Comparison of ENCODE assay signal across 11 mouse cellular contexts in the genomic region with DNA sequence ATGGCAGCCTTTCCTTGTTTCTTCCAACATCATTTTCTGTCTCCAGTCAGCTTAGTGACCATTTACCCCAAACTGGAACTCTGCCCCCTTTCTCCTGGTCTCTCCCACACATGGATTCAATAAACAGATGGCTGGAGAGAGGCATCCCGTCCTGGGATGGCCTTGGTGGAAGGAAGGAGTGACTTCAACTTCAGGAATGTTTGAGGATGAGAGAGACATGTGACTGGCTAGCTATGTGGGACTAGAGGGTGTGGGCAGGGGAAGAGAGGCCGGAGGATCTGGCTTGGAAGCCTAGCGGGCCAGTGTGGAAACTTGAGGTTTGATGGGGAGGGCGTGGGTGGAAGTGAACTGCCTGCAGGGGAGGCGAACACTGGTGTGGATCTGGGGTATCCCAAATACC. TPM values are rescaled to one million over a fixed set of nuclear protein-coding genes. Genes with fewer than 3 reads are reported as not detected.
DNase-seq lines count a peak whose midpoint lies in the region; ATAC-seq and TF ChIP-seq lines count a peak whose summit lies in the region.
"Had no signal": no experiment of that assay in that cellular context is flagged by ENCODE, and none has a peak within 500 bp of the region (broad histone marks: within the 10 kb centered on the region; RNA-seq: fewer than 3 reads in every experiment).

No protein-coding gene starts in this region.

- no peak overlapping the region for H3ac ChIP-seq in myocyte (ENCODE audit: control insufficient read depth, insufficient read length)

- no peak for ATAC-seq in embryonic facial prominence, embryonic 14.5 days (ENCODE audit: low read depth)
- ATAC-seq in hindbrain, embryonic 16.5 days = no peak
- ATAC-seq: CD4-positive, CD25-positive, alpha-beta regulatory T cell, adult 4 months had no signal

- no peaks in the 10 kb centered on the region for H3K36me3 ChIP-seq in embryonic facial prominence, embryonic 14.5 days (ENCODE audit: control insufficient read depth, insufficient read depth, low read length)
- no peaks in the 10 kb centered on the region for H3K36me3 ChIP-seq in embryonic facial prominence, embryonic 10.5 days (replicated peaks)
- H3K36me3 ChIP-seq in myocyte (ENCODE audit: control insufficient read depth, insufficient read depth) = no peaks in the 10 kb centered on the region
- no peaks in the 10 kb centered on the region for H3K36me3 ChIP-seq in hindbrain, embryonic 16.5 days (ENCODE audit: control insufficient read depth, insufficient read depth, low read length)
- H3K36me3 ChIP-seq: heart, embryonic 13.5 days; stomach, embryonic 15.5 days had no signal

- TF ChIP-seq CTCF in lung, adult 2 months (IDR thresholded peaks at IDR 0.05; ENCODE audit: insufficient read depth, low read length) = no peak
- TF ChIP-seq CTCF in embryonic fibroblast, embryonic 13.5 days (IDR thresholded peaks at IDR 0.05; ENCODE audit: borderline replicate concordance, insufficient read depth, low read length) = no peak

- no peak for TF ChIP-seq POLR2A in lung, adult 2 months (IDR thresholded peaks at IDR 0.05; ENCODE audit: borderline replicate concordance, extremely low read depth, low read depth, low read length)
- 0 out of 2 replicates have a peak, but pooled peaks have one; percentile 28 for TF ChIP-seq POLR2A in embryonic fibroblast, embryonic 13.5 days (IDR thresholded peaks at IDR 0.05; ENCODE audit: low read depth, low read length)
- peak; percentile 26 for TF ChIP-seq POLR2A in myocyte (IDR thresholded peaks at IDR 0.05; ENCODE audit: insufficient read length, low read depth)

- H3K79me2 ChIP-seq in myocyte (ENCODE audit: control insufficient read depth, insufficient read depth) = peaks cover 60% of the 10 kb centered on the region

- WGBS in embryonic facial prominence, embryonic 14.5 days = 67% methylated on average over 5 of the region's 5 CpGs
- WGBS in embryonic facial prominence, embryonic 10.5 days = 65% methylated on average over 5 of the region's 5 CpGs
- WGBS in lung, adult 2 months = 37% methylated on average over 5 of the region's 5 CpGs
- WGBS in hindbrain, embryonic 16.5 days = 90% methylated on average over 5 of the region's 5 CpGs

- no peak overlapping the region for H3K4me2 ChIP-seq in embryonic facial prominence, embryonic 14.5 days (ENCODE audit: low read depth, low read length)
- H3K4me2 ChIP-seq in myocyte (ENCODE audit: low read depth) = peak overlapping the region; percentile 73
- no peak overlapping the region for H3K4me2 ChIP-seq in hindbrain, embryonic 16.5 days (ENCODE audit: low read length)
- H3K4me2 ChIP-seq: heart, embryonic 13.5 days; stomach, embryonic 15.5 days had no signal

- H3K9ac ChIP-seq in embryonic facial prominence, embryonic 14.5 days (ENCODE audit: low read depth, low read length) = no peak overlapping the region
- no peak overlapping the region for H3K9ac ChIP-seq in hindbrain, embryonic 16.5 days (ENCODE audit: low read depth, low read length)
- H3K9ac ChIP-seq: heart, embryonic 13.5 days; stomach, embryonic 15.5 days had no signal

- peak; percentile 12 for DNase-seq in embryonic facial prominence, embryonic 14.5 days (ENCODE audit: low spot score)
- no peak for DNase-seq in embryonic facial prominence, embryonic 10.5 days (ENCODE audit: low spot score)
- peak; percentile 39 to 44 for DNase-seq in lung, adult 18-20 months
- no peak for DNase-seq in lung, adult 2 months
- no peak for DNase-seq in MN1 (ENCODE audit: low spot score)

- no peak overlapping the region for H3K27ac ChIP-seq in embryonic facial prominence, embryonic 14.5 days (replicated peaks; ENCODE audit: low read depth, low read length)
- H3K27ac ChIP-seq in embryonic facial prominence, embryonic 10.5 days (replicated peaks) = no peak overlapping the region; the same call in 1 of the 2 replicates
- peak overlapping the region; percentile 93 for H3K27ac ChIP-seq in embryonic fibroblast, embryonic 13.5 days (ENCODE audit: insufficient read depth, low read length)
- H3K27ac ChIP-seq in hindbrain, embryonic 16.5 days (ENCODE audit: low read depth, low read length) = no peak overlapping the region
- H3K27ac ChIP-seq: stomach, embryonic 15.5 days had no signal

- H3K4me3 ChIP-seq in embryonic facial prominence, embryonic 14.5 days (ENCODE audit: low read depth, low read length) = no peak overlapping the region
- H3K4me3 ChIP-seq in embryonic facial prominence, embryonic 10.5 days = no peak overlapping the region
- H3K4me3 ChIP-seq in lung, adult 2 months (replicated peaks; ENCODE audit: extremely low read depth, low read depth, low read length) = no peak overlapping the region
- H3K4me3 ChIP-seq in embryonic fibroblast, embryonic 13.5 days (ENCODE audit: insufficient read depth, low read length) = no peak overlapping the region
- H3K4me3 ChIP-seq in myocyte = no peak overlapping the region
- H3K4me3 ChIP-seq in hindbrain, embryonic 16.5 days (ENCODE audit: low read length) = no peak overlapping the region
- H3K4me3 ChIP-seq: heart, embryonic 13.5 days; stomach, embryonic 15.5 days had no signal

- H3K9me3 ChIP-seq in embryonic facial prominence, embryonic 14.5 days (ENCODE audit: control insufficient read depth, low read length) = no peaks in the 10 kb centered on the region
- no peaks in the 10 kb centered on the region for H3K9me3 ChIP-seq in embryonic facial prominence, embryonic 10.5 days
- H3K9me3 ChIP-seq in hindbrain, embryonic 16.5 days (ENCODE audit: control insufficient read depth, low read length) = no peaks in the 10 kb centered on the region
- H3K9me3 ChIP-seq: heart, embryonic 13.5 days; stomach, embryonic 15.5 days had no signal

- no peaks in the 10 kb centered on the region for H3K27me3 ChIP-seq in embryonic facial prominence, embryonic 14.5 days (replicated peaks; ENCODE audit: control insufficient read depth, insufficient read depth, low read length)
- 0 out of 2 replicates have a peak, but pooled peaks cover 6% of the 10 kb centered on the region for H3K27me3 ChIP-seq in embryonic facial prominence, embryonic 10.5 days (replicated peaks; ENCODE audit: low read depth, poor library complexity, severe bottlenecking)
- H3K27me3 ChIP-seq in myocyte (ENCODE audit: control insufficient read depth, insufficient read depth, insufficient read length) = no peaks in the 10 kb centered on the region
- H3K27me3 ChIP-seq in hindbrain, embryonic 16.5 days (replicated peaks; ENCODE audit: control insufficient read depth, insufficient read depth, low read length) = no peaks in the 10 kb centered on the region
- H3K27me3 ChIP-seq: heart, embryonic 13.5 days; stomach, embryonic 15.5 days had no signal

- H3K4me1 ChIP-seq in embryonic facial prominence, embryonic 14.5 days (ENCODE audit: control insufficient read depth, insufficient read depth, low read length) = peaks cover 44% of the 10 kb centered on the region
- peaks cover 88% of the 10 kb centered on the region for H3K4me1 ChIP-seq in embryonic facial prominence, embryonic 10.5 days
- H3K4me1 ChIP-seq in lung, adult 2 months (ENCODE audit: control insufficient read depth, insufficient read depth, low read length) = peaks cover 52% of the 10 kb centered on the region
- H3K4me1 ChIP-seq in embryonic fibroblast, embryonic 13.5 days (ENCODE audit: control insufficient read depth, insufficient read depth, low read length) = peaks cover 54% of the 10 kb centered on the region
- peaks cover 36% of the 10 kb centered on the region for H3K4me1 ChIP-seq in hindbrain, embryonic 16.5 days (ENCODE audit: control insufficient read depth, insufficient read depth, low read depth, low read length)

RNA-seq across cellular contexts. Expression of gene Mxra7, which starts 11.1 kb away (rescaled TPM):
- 17.3 and 17.6 TPM in 2 replicates for polyA plus RNA-seq in embryonic facial prominence, embryonic 14.5 days (2014; fragmentation: Nextera tagmentation; extraction: Ambion mirVana)
- 18.1 and 23.2 TPM in 2 replicates for polyA plus RNA-seq in embryonic facial prominence, embryonic 10.5 days (2016; fragmentation: Nextera tagmentation; extraction: Ambion mirVana)
- polyA plus RNA-seq in lung, adult 2 months (2012; rRNA removed) = 70.1 and 172 TPM in 2 replicates
- 76.8 and 82.4 TPM in 2 replicates for polyA plus RNA-seq in embryonic fibroblast, embryonic 13.5 days (2011; ENCODE audit: insufficient read length, low read depth, missing spikeins)
- polyA plus RNA-seq in myocyte (2012; fragmentation: generic; extraction: Trizol) = 126 TPM
- polyA plus RNA-seq in hindbrain, embryonic 16.5 days (2015; fragmentation: Nextera tagmentation; extraction: Ambion mirVana) = 33.7 and 37.7 TPM in 2 replicates
- polyA plus RNA-seq: CD4-positive, CD25-positive, alpha-beta regulatory T cell, adult 4 months had no signal

RNA-seq across cellular contexts. Expression of gene Mettl23, which starts 26.3 kb away (rescaled TPM):
- 75.8 and 77.4 TPM in 2 replicates for polyA plus RNA-seq in embryonic facial prominence, embryonic 14.5 days (2014; fragmentation: Nextera tagmentation; extraction: Ambion mirVana)
- 56.9 and 58.1 TPM in 2 replicates for polyA plus RNA-seq in embryonic facial prominence, embryonic 10.5 days (2016; fragmentation: Nextera tagmentation; extraction: Ambion mirVana)
- 26.2 and 26.4 TPM in 2 replicates for polyA plus RNA-seq in lung, adult 2 months (2012; rRNA removed)
- 20.4 and 22.4 TPM in 2 replicates for polyA plus RNA-seq in embryonic fibroblast, embryonic 13.5 days (2011; ENCODE audit: insufficient read length, low read depth, missing spikeins)
- polyA plus RNA-seq in myocyte (2012; fragmentation: generic; extraction: Trizol) = 34.0 TPM
- polyA plus RNA-seq in hindbrain, embryonic 16.5 days (2015; fragmentation: Nextera tagmentation; extraction: Ambion mirVana) = 62.6 and 62.8 TPM in 2 replicates

RNA-seq across cellular contexts. Expression of gene Jmjd6, which starts 26.5 kb away (rescaled TPM):
- polyA plus RNA-seq in embryonic facial prominence, embryonic 14.5 days (2014; fragmentation: Nextera tagmentation; extraction: Ambion mirVana) = 72.9 and 74.8 TPM in 2 replicates
- polyA plus RNA-seq in embryonic facial prominence, embryonic 10.5 days (2016; fragmentation: Nextera tagmentation; extraction: Ambion mirVana) = 88.3 and 97.5 TPM in 2 replicates
- 23.8 and 26.8 TPM in 2 replicates for polyA plus RNA-seq in lung, adult 2 months (2012; rRNA removed)
- polyA plus RNA-seq in embryonic fibroblast, embryonic 13.5 days (2011; ENCODE audit: insufficient read length, low read depth, missing spikeins) = 37.1 and 38.7 TPM in 2 replicates
- polyA plus RNA-seq in myocyte (2012; fragmentation: generic; extraction: Trizol) = 55.1 TPM
- polyA plus RNA-seq in hindbrain, embryonic 16.5 days (2015; fragmentation: Nextera tagmentation; extraction: Ambion mirVana) = 67.2 and 70.2 TPM in 2 replicates

RNA-seq across cellular contexts. Expression of gene Mfsd11, which starts 35.5 kb away (rescaled TPM):
- polyA plus RNA-seq in embryonic facial prominence, embryonic 14.5 days (2014; fragmentation: Nextera tagmentation; extraction: Ambion mirVana) = 42.8 and 43.9 TPM in 2 replicates
- 23.8 and 26.8 TPM in 2 replicates for polyA plus RNA-seq in embryonic facial prominence, embryonic 10.5 days (2016; fragmentation: Nextera tagmentation; extraction: Ambion mirVana)
- polyA plus RNA-seq in lung, adult 2 months (2012; rRNA removed) = 22.3 and 22.5 TPM in 2 replicates
- 30.7 and 36.6 TPM in 2 replicates for polyA plus RNA-seq in embryonic fibroblast, embryonic 13.5 days (2011; ENCODE audit: insufficient read length, low read depth, missing spikeins)
- 40.0 TPM for polyA plus RNA-seq in myocyte (2012; fragmentation: generic; extraction: Trizol)
- 52.1 and 52.7 TPM in 2 replicates for polyA plus RNA-seq in hindbrain, embryonic 16.5 days (2015; fragmentation: Nextera tagmentation; extraction: Ambion mirVana)

RNA-seq across cellular contexts. Expression of gene Srsf2, which starts 36.1 kb away (rescaled TPM):
- polyA plus RNA-seq in embryonic facial prominence, embryonic 14.5 days (2014; fragmentation: Nextera tagmentation; extraction: Ambion mirVana) = 663 and 697 TPM in 2 replicates
- 890 and 902 TPM in 2 replicates for polyA plus RNA-seq in embryonic facial prominence, embryonic 10.5 days (2016; fragmentation: Nextera tagmentation; extraction: Ambion mirVana)
- polyA plus RNA-seq in lung, adult 2 months (2012; rRNA removed) = 448 and 676 TPM in 2 replicates
- polyA plus RNA-seq in embryonic fibroblast, embryonic 13.5 days (2011; ENCODE audit: insufficient read length, low read depth, missing spikeins) = 301 and 306 TPM in 2 replicates
- 145 TPM for polyA plus RNA-seq in myocyte (2012; fragmentation: generic; extraction: Trizol)
- polyA plus RNA-seq in hindbrain, embryonic 16.5 days (2015; fragmentation: Nextera tagmentation; extraction: Ambion mirVana) = 469 and 518 TPM in 2 replicates

Comparison
In these comparisons a context has a peak if more than half of its experiments do, and no peak if none do; other contexts are left out.
1. DNase-seq: peak in embryonic facial prominence, embryonic 14.5 days (single experiment) and lung, adult 18-20 months (2 of 2); none in embryonic facial prominence, embryonic 10.5 days (single experiment), lung, adult 2 months (single experiment) and MN1 (single experiment).